Mouse (Mus musculus) stomach, embryonic 15.5 days (tissue): ENCODE results near the gene Ttll8. TPM values are rescaled to one million over a fixed set of nuclear protein-coding genes. Genes with fewer than 3 reads are reported as not detected.
A peak's percentile ranks its signal among the peaks of the same experiment; 100 is the strongest.

Experiments
- ATAC-seq: fragments of 200-750 bp; cut with Nextera tagmentation; 2 replicates; pipeline ENCODE4 v1.8.0; 2017; ENCODE audit warnings: low read depth, moderate number of reproducible peaks, moderate TSS enrichment; ENCODE audit not compliant: insufficient read depth, low FRiP score
- H3K27ac ChIP-seq: fragments of 300-500 bp; sonication (generic); 2 replicates; pipeline ENCODE4 v1.5.1; 2015; ENCODE audit warnings: mild to moderate bottlenecking, inconsistent platforms
- H3K27me3 ChIP-seq: fragments of 300-500 bp; sonication (generic); replicated peaks from 2 replicates; pipeline ENCODE4 v1.6.1; 2015; ENCODE audit warnings: inconsistent platforms
- H3K36me3 ChIP-seq: fragments of 300-500 bp; sonication (generic); 2 replicates; pipeline ENCODE4 v1.6.1; 2015; ENCODE audit warnings: inconsistent platforms
- H3K4me1 ChIP-seq: fragments of 300-500 bp; sonication (generic); 2 replicates; pipeline ENCODE4 v1.6.1; 2015; ENCODE audit warnings: inconsistent platforms
- H3K4me2 ChIP-seq: fragments of 300-500 bp; sonication (generic); 2 replicates; pipeline ENCODE4 v1.6.1; 2015; ENCODE audit warnings: mild to moderate bottlenecking, inconsistent platforms
- H3K4me3 ChIP-seq: fragments of 300-500 bp; sonication (generic); replicated peaks from 2 replicates; pipeline ENCODE4 v1.5.1; 2015; ENCODE audit warnings: inconsistent platforms
- H3K9ac ChIP-seq: fragments of 300-500 bp; sonication (generic); 2 replicates; pipeline ENCODE4 v1.6.1; 2015; ENCODE audit warnings: inconsistent platforms
- H3K9me3 ChIP-seq: fragments of 300-500 bp; sonication (generic); 2 replicates; pipeline ENCODE4 v1.6.1; 2016; ENCODE audit warnings: inconsistent platforms
- WGBS: fragments of 180-500 bp; shearing (Covaris S2); methylation state at CpG from one replicate; pipeline ENCODE4 v1.1.7; 2015; 5-methylcytosine and 5-hydroxymethylcytosine counted together
- polyA plus RNA-seq: library from polyadenylated mRNA; unstranded; fragments of >200 nt; fragmentation: Nextera tagmentation; extraction: Ambion mirVana; gene quantifications from 2 replicates; pipeline ENCODE4 v1.2.1, GENCODE M21; 2015

Gene Ttll8
- polyA plus RNA-seq, 1 experiment from 2014 or later = not detected

GRCm38 (mm10) chr15:88854969-88855830 is 99.0 kb downstream of the Ttll8 start:
- Histone ChIP-seq H3K4me3 (no peak overlapping the region), H3K9me3 (no peaks in the 10 kb centered on the region), H3K27me3 (no peaks in the 10 kb centered on the region), H3K4me2 (no peak overlapping the region), H3K36me3 (no peaks in the 10 kb centered on the region), H3K4me1 (peaks cover 40% of the 10 kb centered on the region), H3K27ac (peak overlapping the region; percentile 51; the same call in 1 of the 2 replicates), H3K9ac (no peak overlapping the region)
- no peak for ATAC-seq
- WGBS = 70% methylated on average over 15 of the region's 15 CpGs

DNA sequence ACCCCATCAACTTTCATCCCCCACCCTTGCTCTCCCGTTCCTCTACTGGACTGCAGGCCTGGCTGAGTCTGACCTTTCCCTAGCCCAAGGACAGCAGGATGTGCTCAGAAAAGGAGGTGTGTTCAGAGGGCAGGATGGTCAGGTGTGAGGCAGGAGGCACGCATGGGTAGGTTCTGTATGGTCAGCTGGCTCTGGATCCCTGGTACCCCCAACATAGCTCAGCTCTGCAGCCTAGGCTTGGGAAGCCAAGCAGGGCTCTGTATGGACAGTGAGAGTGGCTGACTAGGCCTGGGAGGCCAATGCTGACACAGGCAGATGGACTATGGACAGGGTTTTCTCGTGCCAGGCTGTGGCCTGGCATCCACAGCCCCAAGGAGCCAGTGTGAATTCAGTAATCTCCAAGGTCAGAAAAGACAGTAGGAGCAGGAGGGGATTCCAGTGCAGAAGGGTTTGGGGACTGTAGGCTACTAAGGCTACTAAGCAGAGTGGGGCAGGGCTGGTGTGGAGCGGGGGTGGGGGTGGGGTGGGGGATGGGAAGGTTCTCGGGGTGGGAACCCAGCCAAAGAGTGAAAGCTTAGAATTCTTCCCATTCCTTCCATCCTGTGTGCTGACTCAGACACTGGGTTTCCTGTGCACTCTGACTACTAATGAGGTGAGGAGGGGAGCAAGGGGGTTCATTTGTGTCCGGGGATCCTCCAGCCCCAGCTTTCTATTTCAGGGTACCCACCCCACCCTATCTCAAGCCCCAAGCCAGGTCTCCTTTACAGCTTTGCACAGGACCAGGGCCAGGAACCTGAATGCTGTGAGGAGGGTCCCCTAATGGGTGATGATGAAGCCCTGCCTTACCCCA is 99.9 kb downstream of the Ttll8 start:
- Histone ChIP-seq H3K4me3 (no peak overlapping the region), H3K27me3 (no peaks in the 10 kb centered on the region), H3K27ac (peak overlapping the region; percentile 59; the same call in 1 of the 2 replicates), H3K36me3 (no peaks in the 10 kb centered on the region), H3K9me3 (no peaks in the 10 kb centered on the region), H3K4me2 (no peak overlapping the region), H3K4me1 (peaks cover 44% of the 10 kb centered on the region), H3K9ac (no peak overlapping the region)
- WGBS = 41% methylated on average over 6 of the region's 6 CpGs
- ATAC-seq = no peak

- Histone ChIP-seq H3K9ac (no peak overlapping the region), H3K27me3 (no peaks in the 10 kb centered on the region), H3K36me3 (no peaks in the 10 kb centered on the region), H3K4me1 (peaks cover 44% of the 10 kb centered on the region), H3K9me3 (no peaks in the 10 kb centered on the region), H3K4me3 (no peak overlapping the region), H3K4me2 (no peak overlapping the region), H3K27ac (peak overlapping the region; percentile 80)
- ATAC-seq = no peak
- WGBS = 79% methylated on average over 9 of the region's 9 CpGs
Measured at GRCm38 (mm10) chr15:88853106-88853505, 101.1 kb downstream of the Ttll8 start.

GRCm38 (mm10) chr15:88851507-88852149 is 102.6 kb downstream of the Ttll8 start:
- Histone ChIP-seq H3K9me3 (no peaks in the 10 kb centered on the region), H3K27me3 (no peaks in the 10 kb centered on the region), H3K27ac (peak overlapping the region; percentile 91), H3K4me3 (no peak overlapping the region), H3K4me1 (peaks cover 44% of the 10 kb centered on the region), H3K9ac (no peak overlapping the region), H3K36me3 (no peaks in the 10 kb centered on the region), H3K4me2 (peak overlapping the region; percentile 1; the same call in 1 of the 2 replicates)
- 54% methylated on average over 10 of the region's 10 CpGs for WGBS
- peak; percentile 84 for ATAC-seq

DNA sequence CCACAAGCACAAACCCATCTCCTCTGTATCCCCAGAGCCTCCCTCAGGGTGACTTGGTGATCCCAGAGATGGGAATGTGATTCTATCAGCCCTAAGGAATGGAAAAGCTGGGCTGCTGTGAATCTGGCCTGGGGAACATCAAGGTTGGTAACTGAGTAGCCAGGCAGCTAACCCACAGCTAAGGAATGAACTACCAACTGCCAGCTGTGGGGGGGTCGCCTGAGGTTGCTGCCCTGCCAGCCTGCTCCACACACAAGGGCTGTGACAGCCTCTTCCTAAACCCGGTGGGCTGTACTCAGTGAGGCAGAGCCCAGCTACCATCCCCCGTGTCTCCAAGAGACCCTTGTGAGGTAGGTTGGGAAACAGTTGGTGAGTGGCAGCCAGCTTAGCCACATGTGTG is 103.1 kb downstream of the Ttll8 start:
- 27% methylated on average over 3 of the region's 3 CpGs for WGBS
- Histone ChIP-seq H3K9me3 (no peaks in the 10 kb centered on the region), H3K4me2 (peak overlapping the region; percentile 12; the same call in 1 of the 2 replicates), H3K9ac (no peak overlapping the region), H3K36me3 (no peaks in the 10 kb centered on the region), H3K27ac (peak overlapping the region; percentile 91), H3K4me3 (no peak overlapping the region), H3K27me3 (no peaks in the 10 kb centered on the region), H3K4me1 (peaks cover 44% of the 10 kb centered on the region)
- no peak for ATAC-seq

- no peak overlapping the region for H3K4me3 ChIP-seq
- no peaks in the 10 kb centered on the region for H3K36me3 ChIP-seq
- no peaks in the 10 kb centered on the region for H3K9me3 ChIP-seq
- no peak overlapping the region for H3K9ac ChIP-seq
- peak overlapping the region; percentile 12; the same call in 1 of the 2 replicates for H3K4me2 ChIP-seq
- H3K27ac ChIP-seq = peak overlapping the region; percentile 91
- WGBS = 43% methylated on average over 10 of the region's 10 CpGs
- peaks cover 37% of the 10 kb centered on the region for H3K4me1 ChIP-seq
- ATAC-seq = peak; percentile 85
- no peaks in the 10 kb centered on the region for H3K27me3 ChIP-seq
Measured at GRCm38 (mm10) chr15:88850146-88850826, 103.9 kb downstream of the Ttll8 start.

DNA sequence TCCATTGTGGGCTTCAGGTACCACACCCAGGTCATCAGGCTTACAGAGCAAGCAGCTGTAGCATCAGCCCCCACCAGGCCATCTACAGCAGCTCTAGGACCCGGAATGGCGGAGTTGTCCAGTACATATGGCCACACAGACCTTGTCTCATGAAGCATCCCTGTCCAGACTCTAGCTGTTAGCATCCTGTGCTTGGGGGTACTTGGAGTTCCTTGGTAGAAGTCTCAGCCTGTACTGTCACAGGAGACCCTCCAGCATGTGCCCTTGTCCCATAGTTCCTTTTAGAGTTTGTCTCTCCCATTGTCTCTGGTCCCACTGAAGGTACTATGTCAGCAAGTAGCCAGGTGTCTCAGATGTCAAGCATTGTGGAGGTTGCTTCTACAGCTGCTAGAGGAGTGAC is 104.6 kb downstream of the Ttll8 start:
- H3K4me3 ChIP-seq = no peak overlapping the region
- peaks cover 30% of the 10 kb centered on the region for H3K4me1 ChIP-seq
- H3K27me3 ChIP-seq = no peaks in the 10 kb centered on the region
- 93% methylated on average over 2 of the region's 2 CpGs for whole genome bisulfite sequencing
- peak overlapping the region; percentile 91 for H3K27ac ChIP-seq
- no peak overlapping the region for H3K9ac ChIP-seq
- H3K36me3 ChIP-seq = no peaks in the 10 kb centered on the region
- H3K4me2 ChIP-seq = no peak overlapping the region
- H3K9me3 ChIP-seq = no peaks in the 10 kb centered on the region
- ATAC-seq = no peak

DNA sequence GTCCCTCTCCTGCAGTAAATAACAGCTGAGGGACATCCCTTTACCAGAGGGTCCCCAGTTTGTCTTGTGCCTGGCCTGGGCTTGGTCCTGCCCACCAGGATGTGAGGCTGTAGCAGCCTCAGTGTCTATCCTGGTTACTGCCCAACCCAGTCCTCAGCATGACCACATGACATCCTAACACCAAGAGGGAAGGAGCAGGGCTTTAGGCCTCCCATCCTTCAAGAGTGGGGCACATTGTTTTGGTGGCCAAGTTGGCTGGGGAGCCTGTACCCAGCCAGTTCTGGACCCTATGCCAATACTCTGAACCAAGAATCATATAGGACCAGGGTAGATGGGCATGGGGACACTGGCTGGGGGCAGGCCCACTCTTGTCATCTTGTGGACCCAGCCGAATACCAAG is 105.6 kb downstream of the Ttll8 start:
- H3K9me3 ChIP-seq = no peaks in the 10 kb centered on the region
- no peak overlapping the region for H3K4me2 ChIP-seq
- peaks cover 26% of the 10 kb centered on the region for H3K4me1 ChIP-seq
- H3K4me3 ChIP-seq = no peak overlapping the region
- H3K27ac ChIP-seq = no peak overlapping the region
- no peak for ATAC-seq
- H3K27me3 ChIP-seq = no peaks in the 10 kb centered on the region
- WGBS = 91% methylated on average over 1 of the region's 1 CpGs
- no peaks in the 10 kb centered on the region for H3K36me3 ChIP-seq
- H3K9ac ChIP-seq = no peak overlapping the region

- Histone ChIP-seq H3K27ac (no peak overlapping the region), H3K27me3 (no peaks in the 10 kb centered on the region), H3K4me2 (no peak overlapping the region), H3K9me3 (no peaks in the 10 kb centered on the region), H3K4me3 (no peak overlapping the region), H3K4me1 (peaks cover 1% of the 10 kb centered on the region), H3K36me3 (no peaks in the 10 kb centered on the region), H3K9ac (no peak overlapping the region)
- 92% methylated on average over 7 of the region's 7 CpGs for WGBS
- no peak for ATAC-seq
Measured at GRCm38 (mm10) chr15:88844966-88845365, 109.3 kb downstream of the Ttll8 start.

- Histone ChIP-seq H3K36me3 (no peaks in the 10 kb centered on the region), H3K27ac (no peak overlapping the region), H3K4me3 (no peak overlapping the region), H3K4me1 (peaks cover 9% of the 10 kb centered on the region), H3K4me2 (no peak overlapping the region), H3K27me3 (no peaks in the 10 kb centered on the region), H3K9ac (no peak overlapping the region), H3K9me3 (no peaks in the 10 kb centered on the region)
- ATAC-seq = peak; percentile 21; the same call in 1 of the 2 replicates
- 32% methylated on average over 8 of the region's 8 CpGs for WGBS
Measured at GRCm38 (mm10) chr15:88843486-88844097, 110.6 kb downstream of the Ttll8 start.

- Histone ChIP-seq H3K4me2 (no peak overlapping the region), H3K27ac (no peak overlapping the region), H3K27me3 (no peaks in the 10 kb centered on the region), H3K9ac (no peak overlapping the region), H3K4me1 (peaks cover 15% of the 10 kb centered on the region), H3K9me3 (no peaks in the 10 kb centered on the region), H3K36me3 (no peaks in the 10 kb centered on the region), H3K4me3 (no peak overlapping the region)
- ATAC-seq = no peak
- WGBS = 62% methylated on average over 3 of the region's 3 CpGs
Measured at GRCm38 (mm10) chr15:88842300-88842673, 111.9 kb downstream of the Ttll8 start.
